Mouse (Mus musculus) WW6 (cell line): ENCODE results near the gene A930002H24Rik.

Experiments
- DNase-seq: peaks from one replicate; pipeline ENCODE4 v3.0.0-alpha.2; 2013; ENCODE audit warnings: low read depth, low spot score

Gene A930002H24Rik

GRCm38 (mm10) chr17:63836223-63836622 is 27.4 kb downstream of the A930002H24Rik start:
- no peak for DNase-seq

GRCm38 (mm10) chr17:63831550-63831949 is 32.0 kb downstream of the A930002H24Rik start:
- DNase-seq = no peak

- no peak for DNase-seq
Observed at GRCm38 (mm10) chr17:63828561-63829332, 34.8 kb downstream of the A930002H24Rik start.

- DNase-seq = no peak
Observed at GRCm38 (mm10) chr17:63826767-63827166, 36.8 kb downstream of the A930002H24Rik start.

DNA sequence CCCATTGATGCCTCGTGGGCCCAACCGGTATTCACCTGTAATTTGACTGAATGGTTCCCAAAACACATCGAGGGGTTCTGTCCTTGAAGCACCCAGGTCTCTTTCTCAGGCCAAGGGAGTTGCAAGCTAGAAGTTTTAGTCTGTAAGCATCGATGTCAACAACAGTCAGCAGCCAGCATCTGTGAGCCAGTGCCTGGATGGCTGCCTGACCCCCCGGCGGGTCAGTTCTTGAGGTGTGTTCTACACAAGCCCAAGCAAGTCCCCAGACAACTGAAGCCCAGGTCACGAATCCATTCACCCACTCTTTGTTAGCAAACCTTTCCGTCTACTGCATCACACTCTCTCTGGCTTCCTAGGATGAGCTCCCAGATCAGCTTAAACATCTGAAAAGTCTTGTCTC is 37.4 kb downstream of the A930002H24Rik start:
- DNase-seq = no peak

GRCm38 (mm10) chr17:63824141-63824540 is 39.5 kb downstream of the A930002H24Rik start:
- no peak for DNase-seq

DNA sequence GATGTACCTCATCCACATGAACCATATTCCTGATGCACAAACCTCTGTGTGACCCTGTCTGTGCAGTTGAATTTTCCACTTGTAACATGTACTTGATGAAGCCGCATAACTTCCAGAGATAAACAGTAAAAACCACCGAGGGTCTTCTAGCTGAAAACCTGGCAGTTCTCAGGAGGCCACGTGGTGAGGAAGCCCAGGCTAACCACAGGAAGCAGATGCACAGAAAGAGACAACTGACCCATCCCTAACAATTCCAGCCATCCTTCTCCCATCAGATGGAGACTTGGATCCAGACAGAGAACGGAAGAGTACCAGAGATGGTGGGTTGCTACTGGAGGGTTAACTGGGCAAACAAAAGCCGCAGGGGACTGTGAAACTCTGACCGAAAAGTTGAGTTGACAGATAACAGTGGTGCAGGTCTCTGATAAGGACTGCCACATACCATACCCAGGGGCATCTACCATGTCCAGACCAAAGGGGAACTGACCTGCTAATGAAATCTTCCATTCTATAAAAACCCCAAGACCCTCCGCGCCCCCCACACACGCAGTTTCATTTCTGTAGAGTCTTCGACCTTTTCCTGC is 45.1 kb downstream of the A930002H24Rik start:
- no peak for DNase-seq

DNA sequence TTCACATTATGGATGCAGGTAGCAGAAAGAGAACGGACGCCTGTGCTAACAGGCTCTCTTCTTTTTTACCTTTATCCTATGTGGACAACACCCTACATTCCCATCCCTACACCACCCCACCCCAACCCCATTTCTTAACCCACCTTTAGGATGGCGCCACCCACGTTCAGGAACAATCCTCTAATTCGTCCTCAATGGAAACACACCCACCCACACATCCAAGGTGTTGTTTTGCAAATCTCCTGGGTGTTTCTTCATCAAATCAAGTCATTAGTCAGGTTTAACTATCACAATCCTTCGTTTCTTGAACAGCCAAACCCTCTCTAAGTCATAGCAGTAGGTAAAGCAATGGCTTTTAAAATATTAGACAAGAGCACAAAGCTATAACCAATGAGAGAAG is 50.0 kb downstream of the A930002H24Rik start:
- DNase-seq = no peak
